Mouse (Mus musculus): ENCODE measurements around the gene Chrm4. TPM values are rescaled to one million over a fixed set of nuclear protein-coding genes. Genes with fewer than 3 reads are reported as not detected.

The Chrm4 gene
- polyA plus RNA-seq (2012; rRNA removed): 3.1 and 4.8 TPM in 2 replicates

DNA sequence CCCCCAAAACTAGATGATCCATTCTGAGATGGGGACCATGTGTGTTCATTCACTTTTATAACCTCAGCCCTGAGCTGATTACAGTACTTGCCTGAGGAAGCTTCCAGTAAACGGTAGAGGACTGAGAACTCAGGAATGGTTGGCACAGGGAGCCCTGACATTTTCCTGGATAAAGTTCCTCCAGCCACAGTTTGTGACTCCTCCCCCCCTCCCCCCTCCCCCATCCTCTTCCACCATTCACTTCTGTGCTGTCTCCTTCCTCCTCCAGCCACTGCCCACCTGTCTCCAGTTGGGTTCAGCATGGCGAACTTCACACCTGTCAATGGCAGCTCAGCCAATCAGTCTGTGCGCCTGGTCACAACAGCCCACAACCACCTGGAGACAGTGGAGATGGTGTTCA, at the start of gene Chrm4:
Chrm4 (plus strand) TSS at position 301 of the 400 bp plus-strand sequence.

GRCm38 (mm10) chr2:91932160-91932711, 5.2 kb downstream of the Chrm4 start, which contains the start of gene Mdk:
Gene Mdk, minus strand, starts transcription at chr2:91932297.

DNA sequence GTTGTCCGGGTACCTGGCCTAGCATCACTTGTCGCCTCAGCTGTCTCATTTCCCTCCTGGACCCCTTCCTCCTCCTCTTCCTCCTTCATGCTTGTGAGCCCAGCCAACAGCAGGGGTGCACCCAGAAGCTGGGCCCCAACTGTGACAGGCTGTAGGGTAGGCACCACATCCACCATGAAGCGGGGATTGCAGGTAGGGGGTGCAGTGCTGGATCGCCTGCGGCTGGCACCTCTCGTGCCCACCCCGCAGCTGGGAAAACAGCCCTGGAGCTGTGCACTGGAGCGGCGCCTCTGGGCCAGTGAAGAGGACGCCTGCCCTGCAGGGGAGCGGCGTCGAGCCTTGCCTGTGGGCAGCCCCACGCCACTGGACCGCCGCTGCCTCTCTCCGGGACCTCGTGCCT, 18.4 kb downstream of the Chrm4 start, which contains the start of gene Gm9821:
Gm9821 (plus strand) TSS at position 221 of the 400 bp plus-strand sequence.

GRCm38 (mm10) chr2:91975581-91976541, 48.8 kb downstream of the Chrm4 start, which contains the start of gene Dgkz:
Gene Dgkz, minus strand, starts transcription at chr2:91975864.

Other genes with a start within 250 kb of the Chrm4 start
- gene Atg13, start 216.7 kb upstream of the Chrm4 start, polyA plus RNA-seq (2012; rRNA removed): 55.9 and 63.9 TPM in 2 replicates
- 4.9 and 6.3 TPM in 2 replicates for gene Harbi1, start 216.4 kb upstream of the Chrm4 start, polyA plus RNA-seq (2012; rRNA removed)
- 27.3 and 32.7 TPM in 2 replicates for gene Ambra1, start 197.1 kb upstream of the Chrm4 start, polyA plus RNA-seq (2012; rRNA removed)
- 108 and 125 TPM in 2 replicates for gene Mdk, start 5.0 kb downstream of the Chrm4 start, polyA plus RNA-seq (2012; rRNA removed)
- gene Gm9821, start 18.5 kb downstream of the Chrm4 start, polyA plus RNA-seq (2012; rRNA removed): not detected in 2 replicates
- gene Dgkz, start 48.6 kb downstream of the Chrm4 start, polyA plus RNA-seq (2012; rRNA removed): 127 and 128 TPM in 2 replicates
- gene Creb3l1, start 97.3 kb downstream of the Chrm4 start, polyA plus RNA-seq (2012; rRNA removed): 1.9 and 2.2 TPM in 2 replicates
- gene Phf21a, start 165.9 kb downstream of the Chrm4 start, polyA plus RNA-seq (2012; rRNA removed): 44.3 and 60.4 TPM in 2 replicates